ENCODE assay signal across 8 mouse cellular contexts in the genomic region with DNA sequence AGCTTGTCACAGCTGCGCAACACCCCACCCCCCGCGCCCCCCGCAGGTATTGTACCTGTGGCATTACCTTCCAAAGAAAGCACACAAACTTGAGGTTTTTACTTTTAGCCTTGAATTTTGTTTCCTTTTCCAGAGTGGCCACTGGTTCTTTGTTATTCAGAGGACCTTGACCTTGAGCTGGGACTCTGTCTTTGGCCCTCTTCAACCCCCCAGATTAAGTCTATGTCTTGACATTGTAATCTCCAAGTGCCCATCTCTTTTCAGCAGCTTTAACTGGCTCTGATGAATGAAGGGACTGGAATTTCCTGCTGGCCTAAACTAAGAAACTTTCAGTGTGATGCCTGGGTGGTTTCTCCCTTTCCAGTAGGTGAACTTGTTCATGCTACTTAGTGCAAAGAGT. TPM values are rescaled to one million over a fixed set of nuclear protein-coding genes. Genes with fewer than 3 reads are reported as not detected.
DNase-seq lines count a peak whose midpoint lies in the region; ATAC-seq and TF ChIP-seq lines count a peak whose summit lies in the region.

No protein-coding gene starts in this region.

- H3K27ac ChIP-seq in heart, embryonic 14.5 days (replicated peaks in 1 of 2; ENCODE audit: control insufficient read depth in 1 of 2, insufficient read depth in 1 of 2, low read depth in 2 of 2, low read length in 2 of 2), result no peak overlapping the region
- no peak overlapping the region for H3K27ac ChIP-seq in cortical plate, adult 2 months (ENCODE audit: insufficient read depth, low read length)
- H3K27ac ChIP-seq in hindbrain, postnatal 0 days, result no peak overlapping the region
- H3K27ac ChIP-seq in midbrain, embryonic 15.5 days, result no peak overlapping the region

- H3K36me3 ChIP-seq in heart, embryonic 14.5 days (ENCODE audit: control insufficient read depth, insufficient read depth, low read length), result no peaks in the 10 kb centered on the region
- H3K36me3 ChIP-seq in hindbrain, postnatal 0 days (ENCODE audit: insufficient read depth, low read length), result no peaks in the 10 kb centered on the region
- no peaks in the 10 kb centered on the region for H3K36me3 ChIP-seq in midbrain, embryonic 15.5 days (replicated peaks)

- H3K4me1 ChIP-seq in heart, embryonic 14.5 days (ENCODE audit: control insufficient read depth in 2 of 2, insufficient read depth in 2 of 2, low read length in 2 of 2), result peaks cover 5 to 14% of the 10 kb centered on the region in 2 experiments
- H3K4me1 ChIP-seq in cortical plate, adult 2 months (ENCODE audit: control insufficient read depth, insufficient read depth, low read length), result no peaks in the 10 kb centered on the region; the same call in 1 of the 2 replicates
- no peaks in the 10 kb centered on the region for H3K4me1 ChIP-seq in hindbrain, postnatal 0 days (ENCODE audit: insufficient read depth, low read length)
- H3K4me1 ChIP-seq in midbrain, embryonic 15.5 days, result peaks cover 12% of the 10 kb centered on the region

- no peak for TF ChIP-seq POLR2A in cortical plate, adult 2 months (IDR thresholded peaks at IDR 0.05; ENCODE audit: extremely low read depth, insufficient read depth, low read length)

- peak overlapping the region; percentile 94 for H3K4me2 ChIP-seq in heart, embryonic 14.5 days (ENCODE audit: low read length)
- H3K4me2 ChIP-seq in hindbrain, postnatal 0 days (ENCODE audit: low read depth, low read length), result peak overlapping the region; percentile 98
- H3K4me2 ChIP-seq in midbrain, embryonic 15.5 days, result peak overlapping the region; percentile 99

- H3K9me3 ChIP-seq in heart, embryonic 14.5 days (ENCODE audit: control insufficient read depth, low read length), result no peaks in the 10 kb centered on the region
- H3K9me3 ChIP-seq in hindbrain, postnatal 0 days (ENCODE audit: low read length), result no peaks in the 10 kb centered on the region
- no peaks in the 10 kb centered on the region for H3K9me3 ChIP-seq in midbrain, embryonic 15.5 days

- no peaks in the 10 kb centered on the region for H3K27me3 ChIP-seq in heart, embryonic 14.5 days (ENCODE audit: control insufficient read depth, insufficient read depth, low read length)
- H3K27me3 ChIP-seq in hindbrain, postnatal 0 days (ENCODE audit: insufficient read depth, low read length), result no peaks in the 10 kb centered on the region
- H3K27me3 ChIP-seq in midbrain, embryonic 15.5 days (replicated peaks), result 0 out of 2 replicates have a peak, but pooled peaks cover 15% of the 10 kb centered on the region

- no peak for ATAC-seq in heart, embryonic 14.5 days (ENCODE audit: insufficient number of reproducible peaks, insufficient read depth, low FRiP score, low read depth)
- ATAC-seq in hindbrain, postnatal 0 days, result no peak
- ATAC-seq in midbrain, embryonic 15.5 days (replicated peaks), result no peak
- no peak for ATAC-seq in erythroblast, adult 5-6 weeks (replicated peaks; ENCODE audit: low FRiP score, poor library complexity, severe bottlenecking)

- peak overlapping the region; percentile 90 for H3K9ac ChIP-seq in heart, embryonic 14.5 days (ENCODE audit: low read length)
- H3K9ac ChIP-seq in hindbrain, postnatal 0 days (replicated peaks; ENCODE audit: low read length), result peak overlapping the region; percentile 84; the same call in 1 of the 2 replicates
- peak overlapping the region; percentile 62; the same call in 1 of the 2 replicates for H3K9ac ChIP-seq in midbrain, embryonic 15.5 days

- H3K4me3 ChIP-seq in heart, embryonic 14.5 days (ENCODE audit: control insufficient read depth in 1 of 2, insufficient read depth in 1 of 2, low read depth in 1 of 2, low read length in 2 of 2), result peak overlapping the region; percentile 77 to 83
- H3K4me3 ChIP-seq in cortical plate, adult 2 months (ENCODE audit: insufficient read depth, low read length), result 0 out of 2 replicates have a peak overlapping the region, but pooled peaks have one; percentile 32
- peak overlapping the region; percentile 65 for H3K4me3 ChIP-seq in hindbrain, postnatal 0 days (ENCODE audit: low read length)
- H3K4me3 ChIP-seq in midbrain, embryonic 15.5 days, result peak overlapping the region; percentile 80

- 26% methylated on average over 4 of the region's 4 CpGs for WGBS in heart, embryonic 14.5 days
- 11% methylated on average over 4 of the region's 4 CpGs for WGBS in hindbrain, postnatal 0 days
- 30% methylated on average over 4 of the region's 4 CpGs for WGBS in midbrain, embryonic 15.5 days

- intact Hi-C loops in heart, postnatal 14 days (cut with DNase I), result loop anchor here (2.0 to 5.0 kb wide), 3 partner anchors 69 to 208 kb away; no protein-coding TSS in a partner anchor

- no peak for TF ChIP-seq CTCF in cortical plate, adult 2 months (IDR thresholded peaks at IDR 0.05; ENCODE audit: extremely low read depth, insufficient read depth, low read length)
- TF ChIP-seq CTCF in hindbrain, postnatal 0 days (IDR thresholded peaks at IDR 0.05; ENCODE audit: low read depth), result no peak

- no peak for DNase-seq in heart, postnatal 14 days
- no peak for DNase-seq in hindbrain, postnatal 0 days (ENCODE audit: low spot score)
- DNase-seq in spleen, postnatal 10 days (ENCODE audit: low spot score in 2 of 2), result no peak
- DNase-seq in kidney, postnatal 36 days, result no peak

RNA-seq across cellular contexts. Expression of gene Nhsl1, which starts 0.9 kb away (rescaled TPM):
- polyA plus RNA-seq in heart, embryonic 14.5 days (2014; fragmentation: Nextera tagmentation; extraction: Ambion mirVana), result 17.8 and 19.4 TPM in 2 replicates
- total RNA-seq in heart, postnatal 14 days (2021), result 10 to 100 TPM; 20.2 to 21.6 TPM
- polyA plus RNA-seq in cortical plate, adult 2 months (2012; rRNA removed), result 11.9 and 12.1 TPM in 2 replicates
- 29.6 and 38.9 TPM in 2 replicates for total RNA-seq in hindbrain, postnatal 0 days (2014; rRNA removed)
- 11.9 and 12.0 TPM in 2 replicates for polyA plus RNA-seq in hindbrain, postnatal 0 days (2015; fragmentation: Nextera tagmentation; extraction: Ambion mirVana)
- polyA plus RNA-seq in midbrain, embryonic 15.5 days (2015; fragmentation: Nextera tagmentation; extraction: Ambion mirVana), result 12.7 and 12.9 TPM in 2 replicates
- total RNA-seq in erythroblast, adult 5-6 weeks (2015; ENCODE audit: low replicate concordance), result not detected in 2 replicates
- 1.7 TPM in 1 of 2 replicates, not detected in the other for total RNA-seq in erythroblast, adult 5-6 weeks (2017; ENCODE audit: low replicate concordance)
